Mouse (Mus musculus) CD4-positive, CD25-positive, alpha-beta regulatory T cell, adult 2 months (primary cell): ENCODE measurements around the gene Eef1g.
A peak's percentile ranks its signal among the peaks of the same experiment; 100 is the strongest.

Source experiments
- DNase-seq: peaks from one replicate; pipeline ENCODE4 v3.0.0-alpha.2; 2012; ENCODE audit warnings: low read depth, low spot score

The Eef1g gene

DNA sequence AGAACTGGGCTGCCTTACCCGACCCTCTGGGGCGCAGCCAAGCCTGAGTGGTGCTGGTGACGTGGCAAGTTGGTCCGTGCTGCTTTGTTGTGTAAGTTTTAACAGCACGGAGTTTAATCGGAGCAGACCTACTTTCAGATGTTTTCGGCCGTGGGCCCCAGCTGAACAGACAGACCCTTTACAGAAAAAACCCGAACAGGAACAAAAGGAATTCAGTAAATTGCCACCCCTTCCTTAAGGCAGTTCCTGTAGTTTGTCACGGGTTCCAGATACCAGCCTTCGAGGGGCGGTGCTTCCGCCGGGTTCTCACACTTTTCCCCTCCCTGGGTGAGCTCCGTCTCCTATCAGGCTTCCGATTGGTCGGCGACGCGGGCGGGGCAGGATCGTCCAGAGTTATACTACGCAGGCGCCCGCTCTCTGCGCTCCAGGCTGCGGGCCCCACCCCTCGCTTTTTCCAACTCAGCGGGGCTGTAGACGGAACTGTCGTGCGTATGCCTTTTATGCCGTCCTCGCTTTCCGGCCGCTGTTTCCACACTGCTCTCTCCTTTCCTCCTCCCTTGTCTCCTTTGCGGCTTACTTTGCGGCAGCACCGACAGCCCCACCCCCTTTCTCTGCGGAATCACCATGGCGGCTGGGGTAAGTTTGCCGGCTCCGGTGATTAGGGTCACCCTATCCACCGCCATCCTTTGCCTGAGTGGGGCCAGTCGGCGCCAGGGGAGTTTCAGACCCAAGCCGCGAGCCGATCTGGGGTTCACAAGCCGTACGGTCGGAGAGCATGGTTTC is at the start of gene Eef1g:
TSS of gene Eef1g (plus strand) at position 452 of the 783 bp plus-strand sequence.
- DNase-seq = peak; percentile 99

DNA sequence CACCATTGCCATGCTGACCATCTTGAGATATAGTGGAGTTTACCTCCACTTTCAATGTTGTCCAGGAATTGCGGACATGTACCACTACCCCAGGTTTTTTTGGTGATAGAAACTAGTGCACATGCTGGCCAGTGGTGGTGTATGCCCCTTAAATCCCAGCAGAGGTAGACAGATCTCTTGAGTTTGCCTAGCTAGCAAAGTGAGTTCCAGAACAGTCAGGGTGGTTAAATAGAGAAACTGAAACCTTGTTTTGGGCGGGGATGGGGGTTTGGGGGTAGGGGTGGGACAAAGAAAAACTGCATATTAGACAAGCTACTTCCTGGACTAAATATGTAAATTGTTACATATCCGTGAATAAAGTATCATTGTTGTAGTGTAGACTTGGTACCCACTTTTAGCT is 47.8 kb upstream of the Eef1g start:
- peak; percentile 46 for DNase-seq

DNA sequence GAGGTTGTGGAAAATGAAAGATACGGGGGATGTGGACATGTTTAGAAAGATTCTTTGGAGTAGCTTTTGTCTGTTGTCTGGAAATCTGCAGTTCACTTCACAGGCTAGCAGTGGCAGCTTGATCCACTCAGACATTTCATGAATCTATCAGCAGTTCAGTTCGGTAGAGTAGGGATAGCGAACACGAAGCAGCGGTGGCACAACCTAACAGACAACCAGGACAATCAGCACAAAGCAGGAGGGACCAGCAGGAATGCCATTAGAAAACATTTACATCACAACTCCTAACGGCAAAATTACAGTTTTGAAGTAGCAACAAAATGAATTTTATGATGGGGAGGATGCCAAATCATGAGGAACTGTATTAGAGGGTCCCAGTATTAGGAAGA is 47.2 kb upstream of the Eef1g start:
- DNase-seq = peak; percentile 28

DNA sequence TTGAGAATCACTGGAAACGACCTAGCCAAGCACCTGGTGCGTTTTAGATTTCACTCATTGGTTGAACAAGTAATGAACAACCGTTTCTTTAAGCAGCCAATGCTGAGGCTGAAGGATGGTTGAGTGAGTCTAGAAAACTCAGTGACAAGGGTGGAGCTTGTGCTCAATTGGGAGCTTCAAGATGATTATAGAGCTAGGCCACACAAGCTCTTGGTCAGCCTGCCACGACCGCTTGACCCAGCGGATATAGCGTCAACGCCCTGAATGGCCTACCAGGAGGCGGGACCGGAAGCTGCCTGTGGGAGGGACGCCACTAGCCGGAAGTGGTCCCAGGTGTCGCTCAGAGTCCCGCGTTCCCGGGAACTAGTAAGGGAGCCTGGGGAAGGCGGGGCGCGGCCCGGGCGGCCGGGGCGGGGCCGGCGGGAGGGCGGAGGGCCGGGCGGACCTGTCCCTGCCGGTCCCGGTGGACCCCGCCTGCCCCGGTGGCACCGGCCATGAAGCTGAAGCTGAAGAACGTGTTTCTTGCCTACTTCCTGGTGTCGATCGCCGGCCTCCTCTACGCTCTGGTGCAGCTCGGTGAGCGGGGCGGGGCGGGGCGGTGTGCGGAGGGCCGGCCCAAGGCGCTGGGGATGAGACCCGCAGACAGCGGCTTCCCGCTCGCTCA is 46.6 kb upstream of the Eef1g start, which contains the start of gene B3gat3:
TSS of gene B3gat3 (plus strand) at position 302 of the 664 bp plus-strand sequence.
- peak; percentile 85 for DNase-seq

DNA sequence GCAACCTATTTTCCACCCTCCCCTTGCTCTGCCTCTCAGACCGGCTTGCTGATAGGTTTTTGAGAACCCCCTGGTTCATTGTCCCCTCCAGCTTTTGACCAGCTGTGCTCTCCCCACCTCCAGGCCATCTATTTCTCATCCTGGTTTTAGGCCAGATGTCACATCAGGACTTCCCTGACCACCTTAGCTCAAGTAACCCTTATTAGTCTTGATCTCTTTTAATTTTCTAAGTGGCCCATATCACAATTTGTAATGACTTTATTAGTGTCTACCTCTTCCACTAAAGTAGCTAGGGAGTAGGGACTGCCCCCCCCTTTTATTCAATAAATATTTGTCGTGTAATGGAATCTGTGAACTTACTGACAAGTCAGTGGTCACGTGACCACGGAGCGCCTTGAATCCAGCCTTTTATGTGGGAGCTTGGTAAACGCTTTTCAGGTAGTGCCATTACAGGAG is 46.0 kb upstream of the Eef1g start:
- DNase-seq = peak; percentile 80

DNA sequence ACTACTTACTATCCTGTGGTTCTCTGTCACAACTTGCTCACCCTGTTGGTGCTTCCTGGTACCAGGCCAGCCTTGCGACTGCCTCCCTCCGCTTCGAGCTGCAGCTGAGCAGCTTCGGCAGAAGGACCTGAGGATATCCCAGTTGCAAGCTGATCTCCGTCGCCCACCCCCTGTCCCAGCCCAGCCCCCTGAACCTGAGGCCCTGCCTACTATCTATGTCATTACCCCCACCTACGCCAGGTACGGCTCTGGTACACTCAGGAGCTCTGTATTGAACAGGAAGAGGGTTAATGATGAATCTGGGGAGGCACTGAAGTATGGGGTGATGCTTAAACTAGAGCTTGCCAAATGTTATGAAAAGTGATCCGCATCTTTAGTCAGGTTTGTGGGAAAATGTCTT is 45.1 kb upstream of the Eef1g start:
- DNase-seq = peak; percentile 35

DNA sequence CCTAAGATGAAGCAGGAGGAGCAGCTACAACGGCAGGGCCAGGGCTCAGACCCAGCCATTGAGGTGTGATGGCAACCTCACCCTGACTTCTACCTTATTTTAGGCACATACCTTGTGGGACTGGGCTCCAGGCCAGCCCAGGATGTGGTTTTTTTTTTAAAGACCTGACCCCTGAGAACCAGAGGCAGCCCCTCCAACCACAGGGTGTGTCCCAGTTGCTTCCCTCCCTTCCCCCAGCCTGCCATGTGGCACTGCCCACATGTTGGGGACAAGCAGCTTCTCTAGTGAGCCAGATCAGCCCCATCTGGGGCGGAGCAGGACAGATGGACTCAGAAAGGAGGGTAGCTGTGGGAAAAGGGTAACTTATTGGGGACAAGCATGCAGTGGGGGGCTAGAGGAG is 40.1 kb upstream of the Eef1g start:
- peak; percentile 40 for DNase-seq

DNA sequence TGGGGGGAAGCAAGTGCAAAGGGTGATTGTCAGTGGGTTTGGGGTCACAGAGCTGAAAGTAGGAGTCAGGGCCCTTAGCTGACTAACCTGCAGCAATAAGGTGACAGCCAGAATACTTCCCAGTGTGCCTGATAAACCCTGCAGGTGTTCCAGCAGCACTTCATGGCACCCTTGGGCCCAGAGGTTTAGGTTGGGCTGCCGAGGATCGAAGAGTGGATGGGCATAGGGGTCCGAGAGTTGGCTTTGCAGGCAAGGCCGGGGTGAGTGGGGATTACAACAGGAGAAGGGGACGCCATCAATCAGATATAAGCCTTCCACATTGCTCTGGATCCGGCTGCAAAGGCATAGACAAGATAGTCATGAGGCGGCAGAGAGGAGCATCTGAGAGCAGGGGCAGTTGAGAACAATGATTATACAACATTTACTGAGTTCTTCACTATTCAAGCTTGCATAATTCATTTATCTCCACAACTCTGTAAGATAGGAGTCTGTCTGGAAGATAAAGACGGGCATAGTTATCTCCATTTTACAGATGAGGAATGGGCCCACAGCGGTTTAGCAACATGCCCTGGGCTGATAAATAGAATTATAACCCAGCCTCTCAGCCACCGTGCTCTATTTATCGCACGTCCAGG is 38.8 kb upstream of the Eef1g start:
- no peak for DNase-seq

DNA sequence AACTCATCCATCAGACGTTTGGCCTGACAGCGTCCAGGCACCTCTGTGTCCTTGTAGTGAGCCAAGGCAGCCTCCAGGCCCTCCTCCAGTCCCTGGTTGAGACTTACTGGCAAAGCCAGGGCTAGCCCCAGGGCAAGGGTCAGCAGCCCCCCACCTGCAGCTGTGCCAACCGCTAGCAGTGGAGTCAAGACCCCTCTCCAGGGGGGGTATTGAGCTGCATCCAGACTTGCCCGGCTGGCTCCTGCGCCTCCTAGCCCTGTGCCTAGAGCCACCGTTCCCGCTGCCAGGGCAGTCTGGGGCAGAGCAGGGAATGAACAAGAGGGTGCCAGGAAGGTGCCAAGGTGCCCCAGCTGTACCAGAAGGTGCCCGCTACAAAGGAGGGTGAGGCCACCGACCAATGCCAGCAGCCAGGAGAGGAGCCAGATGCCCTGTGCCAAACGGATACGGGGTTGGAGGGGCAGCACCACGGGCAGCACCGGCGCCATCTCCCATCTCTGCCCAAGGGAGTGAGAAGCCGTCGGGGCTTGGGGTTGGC is 38.1 kb upstream of the Eef1g start:
- DNase-seq = no peak

DNA sequence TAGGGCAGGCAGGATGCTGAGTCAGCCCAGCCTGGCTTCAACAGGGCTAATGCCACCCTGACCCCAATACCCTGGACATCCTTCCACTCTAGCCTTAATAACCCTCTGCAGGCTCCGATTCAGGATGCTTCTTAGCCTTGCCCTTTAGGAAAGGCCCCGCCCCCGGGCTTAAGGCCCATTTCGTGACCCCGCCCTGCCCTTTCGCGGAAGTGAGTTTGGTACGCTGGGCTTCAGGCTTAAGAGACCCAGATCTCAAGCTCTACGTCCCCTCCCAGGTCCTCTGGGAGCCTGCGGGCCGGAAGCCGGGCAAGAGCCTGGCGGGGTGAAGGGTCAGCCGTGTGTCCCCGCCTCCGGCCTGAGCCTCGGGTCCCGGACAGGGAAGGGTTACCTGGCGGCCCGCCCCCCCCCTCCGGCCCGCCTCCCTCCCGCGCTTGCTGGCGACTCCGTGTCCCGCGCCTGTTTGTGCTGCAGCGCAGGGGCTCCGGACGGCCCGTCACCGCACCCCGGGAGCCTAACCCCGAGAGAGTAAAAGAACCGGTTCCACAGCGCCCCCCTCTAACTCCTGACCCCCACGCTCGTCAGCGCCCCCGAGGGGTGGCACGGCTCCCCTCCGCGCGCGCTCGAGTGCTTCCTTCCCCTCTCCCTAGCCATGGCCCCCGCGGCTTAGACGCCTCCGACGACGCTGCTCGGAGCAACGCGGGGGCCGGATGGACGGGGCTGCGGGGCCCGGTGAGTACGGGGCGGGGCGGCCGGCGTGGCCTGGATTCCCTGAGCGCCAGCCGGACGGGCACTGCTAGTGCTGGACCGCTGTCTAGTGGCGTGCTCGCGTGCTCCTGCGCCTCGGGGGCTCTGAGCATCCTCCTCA is 37.4 kb upstream of the Eef1g start, which contains the start of the genes Rom1 and Eml3:
TSS of gene Rom1 (minus strand) at position 133 of the 865 bp plus-strand sequence.
TSS of gene Eml3 (plus strand) at position 329 of the 865 bp plus-strand sequence.
- peak; percentile 86 for DNase-seq

DNA sequence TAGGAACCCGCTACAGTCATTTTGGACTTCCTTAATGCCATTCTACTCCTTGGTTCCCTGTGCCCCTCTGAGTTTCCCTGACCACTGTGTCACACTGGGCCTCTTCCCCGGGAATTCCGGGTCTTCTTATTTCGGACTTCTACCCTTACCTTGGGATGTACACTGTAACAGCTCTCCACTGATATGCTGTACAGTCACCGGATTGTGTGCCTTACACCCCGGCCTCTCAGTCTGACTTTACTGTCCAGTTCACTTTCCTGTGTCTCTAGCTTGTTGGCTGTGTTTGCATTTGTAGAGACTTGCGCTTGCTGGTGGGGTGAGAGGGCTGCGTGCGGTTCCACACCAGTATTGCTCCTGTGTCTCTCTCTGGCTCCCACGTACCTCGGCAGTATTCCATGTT is 36.7 kb upstream of the Eef1g start:
- DNase-seq = peak; percentile 15

DNA sequence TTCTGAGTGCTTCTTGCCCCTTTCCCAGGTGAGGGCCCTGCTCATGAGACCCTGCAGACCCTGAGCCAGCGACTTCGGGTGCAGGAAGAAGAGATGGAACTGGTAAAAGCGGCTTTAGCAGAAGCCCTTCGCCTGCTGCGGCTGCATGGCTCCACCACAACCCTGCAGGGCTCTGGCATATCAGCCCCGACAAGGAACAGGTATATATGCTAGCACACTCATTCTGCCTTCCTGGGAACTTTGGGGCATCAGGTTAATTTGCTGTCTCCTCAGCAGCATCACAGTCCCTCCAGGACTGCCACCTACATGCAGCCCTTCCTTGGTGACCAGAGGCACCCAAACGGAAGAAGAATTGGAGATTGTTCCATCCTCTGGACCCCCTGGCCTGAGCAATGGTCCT is 36.1 kb upstream of the Eef1g start:
- no peak for DNase-seq

DNA sequence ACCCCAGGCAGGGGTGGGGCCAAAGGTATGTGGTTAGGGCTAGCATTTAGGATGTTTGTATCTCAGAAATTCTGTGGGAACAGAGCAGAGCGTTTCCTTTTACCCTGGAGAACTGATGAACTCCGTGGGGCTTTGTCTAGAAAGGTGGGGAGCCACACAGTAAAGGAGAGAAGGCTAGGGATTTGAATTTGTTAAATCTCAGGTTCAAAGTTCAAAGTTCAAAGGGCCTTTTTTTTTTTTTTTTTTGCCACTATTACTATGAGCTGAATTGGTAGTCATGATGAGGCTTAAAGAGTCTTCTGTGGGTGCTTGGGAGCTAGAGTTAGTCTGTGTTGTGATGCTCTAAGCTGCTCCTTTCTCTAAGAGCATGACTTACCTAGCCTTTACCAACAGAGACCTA is 30.1 kb upstream of the Eef1g start:
- DNase-seq = no peak

DNA sequence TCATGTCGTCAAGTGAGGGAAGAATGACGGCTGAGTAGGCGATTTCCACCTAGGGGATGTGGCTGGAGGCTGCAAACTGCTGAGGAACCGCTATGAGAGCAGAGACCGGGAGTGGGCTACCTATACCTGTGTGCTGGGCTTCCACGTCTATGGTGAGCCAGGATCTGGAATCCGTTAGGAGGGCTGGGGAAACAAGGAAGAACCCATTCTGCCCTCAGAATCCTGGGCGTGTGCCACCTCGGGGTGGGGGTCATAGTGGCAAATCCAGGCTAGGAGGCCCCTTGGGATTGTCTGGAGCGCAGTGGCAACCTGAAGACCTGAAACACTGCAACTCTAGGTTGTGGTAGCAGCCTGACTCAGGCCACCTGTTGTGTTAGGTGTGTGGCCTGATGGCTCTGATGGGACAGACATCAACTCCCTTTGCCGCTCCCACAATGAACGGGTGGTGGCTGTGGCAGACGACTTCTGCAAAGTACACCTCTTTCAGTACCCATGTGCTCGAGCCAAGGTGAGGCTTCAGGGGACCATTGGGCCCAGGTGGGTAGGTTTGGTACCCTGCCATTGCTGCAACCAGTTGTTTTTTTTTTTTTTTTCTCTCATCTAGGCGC is 26.2 kb upstream of the Eef1g start:
- no peak for DNase-seq

DNA sequence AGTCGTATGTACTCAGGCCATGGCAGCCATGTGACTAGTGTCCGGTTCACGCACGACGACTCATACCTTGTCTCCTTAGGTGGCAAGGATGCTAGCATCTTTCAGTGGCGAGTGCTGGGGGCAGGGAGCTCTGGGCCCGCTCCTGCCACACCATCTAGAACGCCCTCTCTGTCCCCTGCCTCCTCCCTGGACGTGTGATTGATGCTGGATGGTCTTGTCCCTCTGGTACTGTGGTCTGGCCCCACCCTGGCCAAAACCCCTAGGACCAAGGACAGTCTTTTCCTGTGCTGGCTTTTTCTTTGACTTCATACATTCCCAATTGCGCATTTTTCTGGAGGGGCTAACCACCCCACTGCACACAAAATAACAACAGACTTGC is 25.7 kb upstream of the Eef1g start:
- DNase-seq = no peak

DNA sequence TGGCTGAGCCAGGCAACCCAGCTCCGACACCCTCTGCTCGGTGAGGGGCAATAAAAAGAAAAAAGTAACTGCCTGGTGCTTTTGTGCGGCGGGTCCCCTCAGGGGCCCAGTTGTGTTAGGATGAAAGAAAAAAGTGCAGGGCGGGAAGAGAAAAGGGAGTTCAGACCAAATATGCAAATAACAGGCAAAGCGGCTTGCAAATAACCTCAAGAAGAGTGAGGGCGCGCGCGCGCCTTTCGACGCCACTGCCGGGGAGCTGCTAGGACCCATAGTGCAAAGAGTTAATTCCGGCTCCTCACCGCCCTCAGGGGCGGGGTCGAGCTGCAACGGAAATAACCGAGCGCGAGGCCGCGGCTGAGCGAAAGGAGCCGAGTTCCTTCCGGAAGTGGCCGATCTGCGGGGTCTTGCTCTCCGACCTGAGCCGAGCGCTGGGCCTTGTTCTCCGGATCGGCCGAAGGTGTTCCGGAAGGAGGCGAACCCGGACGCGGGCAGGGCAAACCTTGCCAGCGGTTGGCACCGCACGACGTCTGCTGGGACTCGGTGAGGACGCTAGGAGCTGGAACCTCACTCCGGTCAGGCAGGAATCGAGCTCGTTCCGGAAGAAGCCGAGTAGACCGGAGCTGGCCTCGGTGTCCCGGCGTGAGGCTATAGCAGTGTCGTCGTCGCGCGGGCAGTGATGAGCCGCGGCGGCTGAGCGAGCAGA is 25.2 kb upstream of the Eef1g start, which contains the start of gene Mta2:
TSS of gene Mta2 (plus strand) at position 361 of the 703 bp plus-strand sequence.
- peak; percentile 97 for DNase-seq

DNA sequence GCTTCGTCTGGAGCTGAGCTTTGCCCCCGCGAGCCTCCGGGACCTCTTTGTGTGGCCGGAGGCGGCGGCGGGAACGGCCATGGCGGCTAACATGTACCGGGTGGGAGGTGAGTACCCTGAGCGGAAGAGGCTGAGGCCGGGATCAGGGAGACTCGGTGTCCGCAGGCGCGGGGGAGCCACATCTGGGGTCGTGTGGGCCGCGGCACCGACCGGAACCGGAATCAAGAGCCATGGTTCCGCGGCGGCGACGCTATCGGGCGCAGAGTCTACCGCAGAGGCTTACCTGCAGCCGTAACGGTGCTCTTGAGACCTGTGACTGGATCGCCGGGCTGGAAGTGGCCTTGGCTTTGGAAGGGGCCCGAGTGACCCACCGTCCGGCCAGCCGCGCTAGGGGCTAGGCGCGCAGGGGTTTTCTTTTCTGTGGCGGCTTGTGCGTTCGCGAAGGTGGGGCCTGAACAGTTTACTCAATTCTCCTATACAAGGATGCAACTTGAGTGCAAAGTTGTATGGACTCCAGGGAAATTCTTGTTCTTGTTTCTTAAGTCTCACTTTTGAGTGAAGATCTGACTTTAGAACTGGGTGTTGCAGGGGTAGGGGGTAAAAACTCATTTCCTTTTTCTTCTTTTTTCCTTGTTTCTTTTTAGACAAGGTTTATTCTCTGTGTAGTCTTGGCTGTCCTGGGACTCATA is 24.4 kb upstream of the Eef1g start:
- peak; percentile 78 for DNase-seq

DNA sequence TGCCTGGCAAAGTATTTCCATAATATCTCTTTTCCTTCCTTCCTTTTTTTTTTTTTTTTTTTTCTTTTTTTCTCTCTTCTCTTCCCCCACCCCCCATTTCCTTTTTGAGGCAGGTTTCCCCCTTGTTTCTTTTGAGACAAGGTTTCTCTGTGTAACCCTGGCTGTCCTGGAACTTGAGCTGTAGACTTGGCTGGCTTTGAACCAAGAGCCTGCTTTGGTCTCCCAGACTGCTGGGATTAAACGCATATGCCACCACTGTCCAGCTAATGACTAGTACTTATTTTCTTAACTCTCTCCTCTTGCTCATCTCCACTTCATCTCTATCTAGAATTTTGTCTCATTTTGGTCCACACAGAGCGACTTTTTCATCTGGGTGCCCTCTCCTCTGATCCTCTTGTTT is 23.8 kb upstream of the Eef1g start:
- DNase-seq = no peak

DNA sequence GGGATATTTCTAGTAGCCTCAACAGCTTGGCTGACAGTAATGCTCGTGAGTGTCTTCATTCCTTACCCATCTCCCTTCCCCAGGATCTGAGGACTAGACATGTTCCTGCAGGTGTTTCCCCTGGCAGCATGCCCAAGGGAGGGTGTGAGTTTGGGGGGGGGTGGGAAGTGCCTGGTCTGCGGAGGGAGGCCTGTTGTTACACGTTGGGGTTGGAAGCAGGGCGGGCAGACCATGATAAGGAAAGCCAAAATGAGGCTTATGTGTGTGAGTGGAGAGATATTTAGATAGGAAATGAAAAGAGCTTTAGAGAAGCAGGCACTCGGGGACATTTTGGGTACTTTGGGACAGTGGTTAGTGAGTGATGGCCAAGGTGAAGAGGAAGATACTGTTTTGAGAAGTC is 22.8 kb upstream of the Eef1g start:
- no peak for DNase-seq
